Mouse (Mus musculus): ENCODE measurements at regions not wholly inside any gene's neighbourhood (a gene's known extent, or its start where the extent isn't known, plus 50 kb on each side); places are given as distances from the start of the nearest gene placed in this dataset.

- peak; percentile 70 for TF ChIP-seq EP300 (IDR thresholded peaks at IDR 0.05)
- TF ChIP-seq CTCF (IDR thresholded peaks at IDR 0.05) = no peak
Observed at GRCm38 (mm10) chr2:148330368-148330767, 64.8 kb upstream of the Sstr4 start.
